Mouse (Mus musculus) forebrain, embryonic 11.5 days (tissue): ENCODE results near the gene Maz. TPM values are rescaled to one million over a fixed set of nuclear protein-coding genes. Genes with fewer than 3 reads are reported as not detected.

Experiments used
- ATAC-seq: fragments of 200-750 bp; cut with Nextera tagmentation; replicated peaks from 2 replicates; pipeline ENCODE4 v1.8.0; 2017; ENCODE audit warnings: moderate TSS enrichment; ENCODE audit not compliant: low FRiP score
- DNase-seq: peaks from one replicate; pipeline ENCODE4 v3.0.0-alpha.2; 2017; ENCODE audit warnings: low spot score
- H3K27ac ChIP-seq: fragments of 300-500 bp; sonication (generic); 2 replicates; pipeline ENCODE4 v1.5.1; 2014; ENCODE audit warnings: low read depth, low read length
- H3K27me3 ChIP-seq: fragments of 300-500 bp; sonication (generic); 2 replicates; pipeline ENCODE4 v1.6.1; 2014; ENCODE audit warnings: mild to moderate bottlenecking, low read length, mixed read lengths; ENCODE audit not compliant: control insufficient read depth, insufficient read depth
- H3K36me3 ChIP-seq: fragments of 300-500 bp; sonication (generic); 2 replicates; pipeline ENCODE4 v1.6.1; 2014; ENCODE audit warnings: mild to moderate bottlenecking, low read length, moderate library complexity, mixed read lengths; ENCODE audit not compliant: control insufficient read depth, insufficient read depth
- H3K4me1 ChIP-seq: fragments of 300-500 bp; sonication (generic); replicated peaks from 2 replicates; pipeline ENCODE4 v1.6.1; 2014; ENCODE audit warnings: low read length, mixed read lengths; ENCODE audit not compliant: control insufficient read depth, insufficient read depth
- H3K4me2 ChIP-seq: fragments of 300-500 bp; sonication (generic); 2 replicates; pipeline ENCODE4 v1.6.1; 2014; ENCODE audit warnings: low read depth, mild to moderate bottlenecking, low read length, moderate library complexity, mixed read lengths; ENCODE audit not compliant: severe bottlenecking
- H3K4me3 ChIP-seq: fragments of 300-500 bp; sonication (generic); 2 replicates; pipeline ENCODE4 v1.5.1; 2014; ENCODE audit warnings: low read depth, low read length
- H3K9ac ChIP-seq: fragments of 300-500 bp; sonication (generic); 2 replicates; pipeline ENCODE4 v1.6.1; 2014; ENCODE audit warnings: low read length
- H3K9me3 ChIP-seq: fragments of 300-500 bp; sonication (generic); 2 replicates; pipeline ENCODE4 v1.6.1; 2016; ENCODE audit warnings: low read length, mixed read lengths; ENCODE audit not compliant: control insufficient read depth
- WGBS: fragments of 180-500 bp; shearing (Covaris S2); extraction: QIAGEN DNeasy Blood & Tissue Kit; methylation state at CpG from one replicate; pipeline ENCODE4 v1.1.7; 2014; 5-methylcytosine and 5-hydroxymethylcytosine counted together
- polyA plus RNA-seq: library from polyadenylated mRNA; unstranded; fragments of >200 nt; fragmentation: Nextera tagmentation; extraction: Ambion mirVana; gene quantifications from 2 replicates; pipeline ENCODE4 v1.2.1, GENCODE M21; 2014

Maz gene
- polyA plus RNA-seq, 1 experiment from 2014 or later: 106 TPM

GRCm38 (mm10) chr7:127004122-127004875 is 22.5 kb downstream of the Maz start:
- ATAC-seq: no peak
- no peak overlapping the region for H3K4me2 ChIP-seq
- no peak overlapping the region for H3K4me3 ChIP-seq
- no peaks in the 10 kb centered on the region for H3K27me3 ChIP-seq
- H3K4me1 ChIP-seq: no peaks in the 10 kb centered on the region
- no peak overlapping the region for H3K27ac ChIP-seq
- no peaks in the 10 kb centered on the region for H3K36me3 ChIP-seq
- WGBS: 86% methylated on average over 4 of the region's 4 CpGs
- DNase-seq: no peak
- no peak overlapping the region for H3K9ac ChIP-seq
- no peaks in the 10 kb centered on the region for H3K9me3 ChIP-seq

- no peaks in the 10 kb centered on the region for H3K36me3 ChIP-seq
- DNase-seq (no peak), ATAC-seq (no peak)
- H3K9ac ChIP-seq: no peak overlapping the region
- no peak overlapping the region for H3K4me2 ChIP-seq
- 91% methylated on average over 5 of the region's 5 CpGs for WGBS
- no peak overlapping the region for H3K27ac ChIP-seq
- H3K4me1 ChIP-seq: no peaks in the 10 kb centered on the region
- H3K4me3 ChIP-seq: no peak overlapping the region
- no peaks in the 10 kb centered on the region for H3K9me3 ChIP-seq
- H3K27me3 ChIP-seq: no peaks in the 10 kb centered on the region
Measured at GRCm38 (mm10) chr7:127003620-127004019, 23.2 kb downstream of the Maz start.

GRCm38 (mm10) chr7:126999568-126999967 is 27.3 kb downstream of the Maz start:
- H3K9ac ChIP-seq: no peak overlapping the region
- no peaks in the 10 kb centered on the region for H3K27me3 ChIP-seq
- no peaks in the 10 kb centered on the region for H3K9me3 ChIP-seq
- WGBS: 87% methylated on average over 10 of the region's 10 CpGs
- no peak overlapping the region for H3K4me2 ChIP-seq
- no peaks in the 10 kb centered on the region for H3K36me3 ChIP-seq
- ATAC-seq (no peak), DNase-seq (no peak)
- no peak overlapping the region for H3K4me3 ChIP-seq
- H3K4me1 ChIP-seq: no peaks in the 10 kb centered on the region
- H3K27ac ChIP-seq: no peak overlapping the region

GRCm38 (mm10) chr7:126996449-126996848 is 30.4 kb downstream of the Maz start:
- H3K4me1 ChIP-seq: no peaks in the 10 kb centered on the region
- H3K27me3 ChIP-seq: no peaks in the 10 kb centered on the region
- H3K4me2 ChIP-seq: no peak overlapping the region
- no peak overlapping the region for H3K4me3 ChIP-seq
- no peaks in the 10 kb centered on the region for H3K9me3 ChIP-seq
- no peak overlapping the region for H3K9ac ChIP-seq
- H3K36me3 ChIP-seq: no peaks in the 10 kb centered on the region
- H3K27ac ChIP-seq: no peak overlapping the region
- no peak for DNase-seq
- 86% methylated on average over 4 of the region's 4 CpGs for WGBS
- ATAC-seq: no peak

- no peak overlapping the region for H3K4me2 ChIP-seq
- DNase-seq: no peak
- no peak for ATAC-seq
- WGBS: 68% methylated on average over 8 of the region's 8 CpGs
- H3K36me3 ChIP-seq: no peaks in the 10 kb centered on the region
- no peaks in the 10 kb centered on the region for H3K27me3 ChIP-seq
- H3K27ac ChIP-seq: no peak overlapping the region
- H3K4me1 ChIP-seq: no peaks in the 10 kb centered on the region
- no peak overlapping the region for H3K4me3 ChIP-seq
- H3K9ac ChIP-seq: no peak overlapping the region
- no peaks in the 10 kb centered on the region for H3K9me3 ChIP-seq
Measured at GRCm38 (mm10) chr7:126988816-126989215, 38.0 kb downstream of the Maz start.

- Histone ChIP-seq H3K27me3 (no peaks in the 10 kb centered on the region), H3K4me1 (no peaks in the 10 kb centered on the region), H3K36me3 (no peaks in the 10 kb centered on the region), H3K9ac (no peak overlapping the region), H3K4me2 (no peak overlapping the region), H3K9me3 (no peaks in the 10 kb centered on the region), H3K4me3 (no peak overlapping the region), H3K27ac (no peak overlapping the region)
- DNase-seq: no peak
- ATAC-seq: no peak
- 47% methylated on average over 9 of the region's 9 CpGs for WGBS
Measured at GRCm38 (mm10) chr7:126986319-126986718, 40.5 kb downstream of the Maz start.

- Histone ChIP-seq H3K4me1 (no peaks in the 10 kb centered on the region), H3K27me3 (no peaks in the 10 kb centered on the region), H3K36me3 (no peaks in the 10 kb centered on the region; the same call in 1 of the 2 replicates), H3K4me2 (no peak overlapping the region), H3K9me3 (no peaks in the 10 kb centered on the region), H3K27ac (no peak overlapping the region), H3K9ac (no peak overlapping the region), H3K4me3 (no peak overlapping the region)
- 72% methylated on average over 10 of the region's 10 CpGs for WGBS
- ATAC-seq (no peak), DNase-seq (no peak)
Measured at GRCm38 (mm10) chr7:126984667-126985444, 42.0 kb downstream of the Maz start.

GRCm38 (mm10) chr7:126983113-126983512 is 43.7 kb downstream of the Maz start:
- Histone ChIP-seq H3K27ac (no peak overlapping the region), H3K4me1 (no peaks in the 10 kb centered on the region), H3K4me3 (no peak overlapping the region), H3K36me3 (no peaks in the 10 kb centered on the region; the same call in 1 of the 2 replicates), H3K9ac (no peak overlapping the region), H3K27me3 (no peaks in the 10 kb centered on the region), H3K9me3 (no peaks in the 10 kb centered on the region), H3K4me2 (no peak overlapping the region)
- WGBS: 89% methylated on average over 7 of the region's 7 CpGs
- ATAC-seq (no peak), DNase-seq (no peak)
